Mouse (Mus musculus) embryonic facial prominence, embryonic 13.5 days (tissue): Measurements from ENCODE around the gene Slc25a38. TPM values are rescaled to one million over a fixed set of nuclear protein-coding genes. Genes with fewer than 3 reads are reported as not detected.

Experiments used
- ATAC-seq: fragments of 200-750 bp; cut with Nextera tagmentation; 2 replicates; pipeline ENCODE4 v1.8.0; 2017; ENCODE audit warnings: low read depth; ENCODE audit not compliant: insufficient number of reproducible peaks, insufficient read depth, low FRiP score, low TSS enrichment
- H3K27ac ChIP-seq: fragments of 300-500 bp; sonication (generic); 2 replicates; pipeline ENCODE4 v1.5.1; 2015; ENCODE audit warnings: moderate library complexity, mild to moderate bottlenecking, inconsistent platforms
- H3K27me3 ChIP-seq: fragments of 300-500 bp; sonication (generic); 2 replicates; pipeline ENCODE4 v1.6.1; 2015; ENCODE audit warnings: mild to moderate bottlenecking, inconsistent platforms
- H3K36me3 ChIP-seq: fragments of 300-500 bp; sonication (generic); 2 replicates; pipeline ENCODE4 v1.6.1; 2015; ENCODE audit warnings: mild to moderate bottlenecking, inconsistent platforms
- H3K4me1 ChIP-seq: fragments of 300-500 bp; sonication (generic); 2 replicates; pipeline ENCODE4 v1.6.1; 2015; ENCODE audit warnings: inconsistent platforms
- H3K4me2 ChIP-seq: fragments of 300-500 bp; sonication (generic); 2 replicates; pipeline ENCODE4 v1.6.1; 2015; ENCODE audit warnings: moderate library complexity, mild to moderate bottlenecking, inconsistent platforms
- H3K4me3 ChIP-seq: fragments of 300-500 bp; sonication (generic); 2 replicates; pipeline ENCODE4 v1.5.1; 2015; ENCODE audit warnings: mild to moderate bottlenecking, inconsistent platforms
- H3K9ac ChIP-seq: fragments of 300-500 bp; sonication (generic); 2 replicates; pipeline ENCODE4 v1.6.1; 2015; ENCODE audit warnings: mild to moderate bottlenecking, inconsistent platforms
- H3K9me3 ChIP-seq: fragments of 300-500 bp; sonication (generic); 2 replicates; pipeline ENCODE4 v1.6.1; 2016; ENCODE audit warnings: inconsistent platforms
- WGBS: fragments of 180-500 bp; shearing (Covaris S2); methylation state at CpG from one replicate; pipeline ENCODE4 v1.1.7; 2015; ENCODE audit warnings: mixed read lengths; 5-methylcytosine and 5-hydroxymethylcytosine counted together
- polyA plus RNA-seq: library from polyadenylated mRNA; unstranded; fragments of >200 nt; fragmentation: Nextera tagmentation; extraction: Ambion mirVana; gene quantifications from 2 replicates; pipeline ENCODE4 v1.2.1, GENCODE M21; 2015

Slc25a38 gene
- polyA plus RNA-seq, 1 experiment from 2014 or later, result 33.5 TPM

- Histone ChIP-seq H3K4me2 (no peak overlapping the region), H3K27ac (no peak overlapping the region), H3K27me3 (no peaks in the 10 kb centered on the region), H3K36me3 (no peaks in the 10 kb centered on the region), H3K4me3 (no peak overlapping the region), H3K9ac (no peak overlapping the region), H3K4me1 (no peaks in the 10 kb centered on the region), H3K9me3 (no peaks in the 10 kb centered on the region)
- ATAC-seq, result no peak
- 79% methylated on average over 5 of the region's 5 CpGs for WGBS
Observed at GRCm38 (mm10) chr9:120151152-120151551, 41.0 kb downstream of the Slc25a38 start.

- H3K9me3 ChIP-seq, result no peaks in the 10 kb centered on the region
- H3K36me3 ChIP-seq, result no peaks in the 10 kb centered on the region
- no peak overlapping the region for H3K9ac ChIP-seq
- ATAC-seq, result no peak
- no peak overlapping the region for H3K27ac ChIP-seq
- H3K4me2 ChIP-seq, result no peak overlapping the region
- 63% methylated on average over 12 of the region's 12 CpGs for WGBS
- H3K4me3 ChIP-seq, result no peak overlapping the region
- H3K4me1 ChIP-seq, result no peaks in the 10 kb centered on the region
- H3K27me3 ChIP-seq, result no peaks in the 10 kb centered on the region
Observed at GRCm38 (mm10) chr9:120151906-120152399, 41.8 kb downstream of the Slc25a38 start.

- H3K27me3 ChIP-seq, result no peaks in the 10 kb centered on the region
- H3K4me1 ChIP-seq, result no peaks in the 10 kb centered on the region
- 34% methylated on average over 4 of the region's 4 CpGs for WGBS
- H3K9me3 ChIP-seq, result no peaks in the 10 kb centered on the region
- no peaks in the 10 kb centered on the region for H3K36me3 ChIP-seq
- no peak for ATAC-seq
- no peak overlapping the region for H3K4me3 ChIP-seq
- no peak overlapping the region for H3K27ac ChIP-seq
- H3K4me2 ChIP-seq, result no peak overlapping the region
- H3K9ac ChIP-seq, result no peak overlapping the region
Observed at GRCm38 (mm10) chr9:120158047-120158446, 47.9 kb downstream of the Slc25a38 start.

GRCm38 (mm10) chr9:120163862-120164261 lies 53.7 kb downstream of the Slc25a38 start:
- H3K9me3 ChIP-seq, result no peaks in the 10 kb centered on the region
- H3K4me2 ChIP-seq, result no peak overlapping the region
- H3K36me3 ChIP-seq, result no peaks in the 10 kb centered on the region
- H3K9ac ChIP-seq, result no peak overlapping the region
- H3K4me3 ChIP-seq, result no peak overlapping the region
- ATAC-seq, result no peak
- no peak overlapping the region for H3K27ac ChIP-seq
- no peaks in the 10 kb centered on the region for H3K4me1 ChIP-seq
- peaks cover 5% of the 10 kb centered on the region; the same call in 1 of the 2 replicates for H3K27me3 ChIP-seq
- WGBS, result 85% methylated on average over 16 of the region's 16 CpGs

- WGBS, result 71% methylated on average over 11 of the region's 11 CpGs
- Histone ChIP-seq H3K27ac (no peak overlapping the region), H3K4me3 (no peak overlapping the region), H3K4me1 (no peaks in the 10 kb centered on the region), H3K4me2 (no peak overlapping the region), H3K36me3 (no peaks in the 10 kb centered on the region), H3K9ac (no peak overlapping the region), H3K9me3 (no peaks in the 10 kb centered on the region), H3K27me3 (peaks cover 5% of the 10 kb centered on the region; the same call in 1 of the 2 replicates)
- no peak for ATAC-seq
Observed at GRCm38 (mm10) chr9:120167826-120168225, 57.7 kb downstream of the Slc25a38 start.

- H3K9me3 ChIP-seq, result no peaks in the 10 kb centered on the region
- ATAC-seq, result no peak
- peaks cover 5% of the 10 kb centered on the region; the same call in 1 of the 2 replicates for H3K27me3 ChIP-seq
- no peaks in the 10 kb centered on the region for H3K4me1 ChIP-seq
- WGBS, result 41% methylated on average over 5 of the region's 5 CpGs
- H3K4me2 ChIP-seq, result no peak overlapping the region
- H3K36me3 ChIP-seq, result no peaks in the 10 kb centered on the region
- H3K9ac ChIP-seq, result no peak overlapping the region
- no peak overlapping the region for H3K4me3 ChIP-seq
- no peak overlapping the region for H3K27ac ChIP-seq
Observed at GRCm38 (mm10) chr9:120171295-120171694, 61.1 kb downstream of the Slc25a38 start.

Other genes with a start within 250 kb of the Slc25a38 start
- 53.3 and 58.1 TPM in 2 replicates for gene Wdr48, start 215.5 kb upstream of the Slc25a38 start, polyA plus RNA-seq
- gene Gorasp1, start 172.8 kb upstream of the Slc25a38 start, polyA plus RNA-seq, result 28.0 and 31.9 TPM in 2 replicates
- 0.28 and 0.54 TPM in 2 replicates for gene Ttc21a, start 172.8 kb upstream of the Slc25a38 start, polyA plus RNA-seq
- 3.3 and 4.5 TPM in 2 replicates for gene Csrnp1, start 125.7 kb upstream of the Slc25a38 start, polyA plus RNA-seq
- 0.14 and 0.22 TPM in 2 replicates for gene Xirp1, start 86.8 kb upstream of the Slc25a38 start, polyA plus RNA-seq
- 8.9 and 9.6 TPM in 2 replicates for gene Cx3cr1, start 40.5 kb upstream of the Slc25a38 start, polyA plus RNA-seq
- 0.52 and 0.98 TPM in 2 replicates for gene Ccr8, start 18.3 kb upstream of the Slc25a38 start, polyA plus RNA-seq
- 1,482 and 1,560 TPM in 2 replicates for gene Rpsa, start 17.3 kb downstream of the Slc25a38 start, polyA plus RNA-seq
- not detected in 2 replicates for gene Mobp, start 39.3 kb downstream of the Slc25a38 start, polyA plus RNA-seq
- gene Myrip, start 191.1 kb downstream of the Slc25a38 start, polyA plus RNA-seq, result 0.24 and 0.28 TPM in 2 replicates